Mouse (Mus musculus): ENCODE results near the gene Olfr142. TPM values are rescaled to one million over a fixed set of nuclear protein-coding genes. Genes with fewer than 3 reads are reported as not detected.
"Not testable (repeated sequence)": the region's sequence is repeated elsewhere in the genome, so short reads cannot be mapped to it uniquely, and the experiment has no call there.

Gene Olfr142
- not detected in 2 replicates for polyA plus RNA-seq (2015; fragmentation: Nextera tagmentation; extraction: Ambion mirVana)

GRCm38 (mm10) chr2:90257492-90257891, at the start of gene Olfr142:
Olfr142 (minus strand) TSS chr2:90257592.
- no peak within 1 kb of the TSS for H3K4me3 ChIP-seq
- H3K4me2 ChIP-seq, result no peak within 1 kb of the TSS
- no peaks in the 10 kb centered on the region for H3K9me3 ChIP-seq (replicated peaks)
- H3K4me1 ChIP-seq (replicated peaks), result no peaks in the 10 kb centered on the region
- H3K27ac ChIP-seq, result no peak within 1 kb of the TSS
- ATAC-seq (replicated peaks; ENCODE audit: insufficient number of reproducible peaks, insufficient read depth, low FRiP score, low read depth), result no peak
- no peak within 1 kb of the TSS for H3K9ac ChIP-seq
- H3K36me3 ChIP-seq, result no peaks in the 10 kb centered on the region
- no peaks in the 10 kb centered on the region for H3K27me3 ChIP-seq
- 83% methylated on average over 4 of the region's 4 CpGs for WGBS

GRCm38 (mm10) chr2:90292741-90293140, 35.3 kb upstream of the Olfr142 start, which contains the start of gene Olfr1272:
Olfr1272 (minus strand) TSS chr2:90292841.
- Histone ChIP-seq H3K9ac (no peak within 1 kb of the TSS), H3K27ac (no peak within 1 kb of the TSS), H3K36me3 (no peaks in the 10 kb centered on the region), H3K27me3 (no peaks in the 10 kb centered on the region), H3K4me2 (no peak within 1 kb of the TSS), H3K4me1 (replicated peaks) (no peaks in the 10 kb centered on the region), H3K9me3 (replicated peaks) (no peaks in the 10 kb centered on the region), H3K4me3 (no peak within 1 kb of the TSS)
- no peak for ATAC-seq (replicated peaks; ENCODE audit: insufficient number of reproducible peaks, insufficient read depth, low FRiP score, low read depth)
- WGBS, result 86% methylated on average over 6 of the region's 6 CpGs

- H3K27ac ChIP-seq, result no peak within 1 kb of the TSS
- H3K4me3 ChIP-seq, result no peak within 1 kb of the TSS
- no peaks in the 10 kb centered on the region for H3K27me3 ChIP-seq
- no peaks in the 10 kb centered on the region for H3K36me3 ChIP-seq
- H3K4me2 ChIP-seq, result no peak within 1 kb of the TSS
- H3K9me3 ChIP-seq (replicated peaks), result no peaks in the 10 kb centered on the region
- H3K4me1 ChIP-seq (replicated peaks), result no peaks in the 10 kb centered on the region
- WGBS, result 73% methylated on average over 2 of the region's 2 CpGs
- no peak for ATAC-seq (replicated peaks; ENCODE audit: insufficient number of reproducible peaks, insufficient read depth, low FRiP score, low read depth)
- H3K9ac ChIP-seq, result no peak within 1 kb of the TSS
These were observed 13.5 kb upstream of the Olfr142 start, which contains the start of gene Olfr1271 for GRCm38 (mm10) chr2:90270932-90271331. Olfr1271 (minus strand) TSS chr2:90271032.

GRCm38 (mm10) chr2:90224393-90224792, 33.0 kb downstream of the Olfr142 start, which contains the start of gene Olfr1506:
Olfr1506 (minus strand) TSS chr2:90224493.
- ATAC-seq (replicated peaks; ENCODE audit: insufficient number of reproducible peaks, insufficient read depth, low FRiP score, low read depth); H3K4me1 ChIP-seq (replicated peaks); H3K9ac ChIP-seq; H3K9me3 ChIP-seq (replicated peaks); H3K4me2 ChIP-seq; H3K27me3 ChIP-seq; H3K27ac ChIP-seq; H3K4me3 ChIP-seq; H3K36me3 ChIP-seq: not testable (repeated sequence)
- WGBS, result no CpG with 5 or more reads among the region's 6 CpGs

Other genes starting within 250 kb of the Olfr142 start
- gene Olfr1263, start 245.5 kb downstream of the Olfr142 start, polyA plus RNA-seq (2015; fragmentation: Nextera tagmentation; extraction: Ambion mirVana), result not detected in 2 replicates
- not detected in 2 replicates for gene Olfr1264, start 232.0 kb downstream of the Olfr142 start, polyA plus RNA-seq (2015; fragmentation: Nextera tagmentation; extraction: Ambion mirVana)
- gene Olfr1265, start 222.3 kb downstream of the Olfr142 start, polyA plus RNA-seq (2015; fragmentation: Nextera tagmentation; extraction: Ambion mirVana), result not detected in 2 replicates
- gene Olfr140, start 194.0 kb downstream of the Olfr142 start, polyA plus RNA-seq (2015; fragmentation: Nextera tagmentation; extraction: Ambion mirVana), result not detected in 2 replicates
- gene Olfr1269, start 136.2 kb downstream of the Olfr142 start, polyA plus RNA-seq (2015; fragmentation: Nextera tagmentation; extraction: Ambion mirVana), result not detected in 2 replicates
- not detected in 2 replicates for gene Olfr32, start 115.3 kb downstream of the Olfr142 start, polyA plus RNA-seq (2015; fragmentation: Nextera tagmentation; extraction: Ambion mirVana)
- not detected in 2 replicates for gene Olfr1270, start 104.5 kb downstream of the Olfr142 start, polyA plus RNA-seq (2015; fragmentation: Nextera tagmentation; extraction: Ambion mirVana)
- not detected in 2 replicates for gene Olfr1506, start 33.1 kb downstream of the Olfr142 start, polyA plus RNA-seq (2015; fragmentation: Nextera tagmentation; extraction: Ambion mirVana)
- not detected in 2 replicates for gene Olfr1271, start 13.4 kb upstream of the Olfr142 start, polyA plus RNA-seq (2015; fragmentation: Nextera tagmentation; extraction: Ambion mirVana)
- not detected in 2 replicates for gene Olfr1272, start 35.2 kb upstream of the Olfr142 start, polyA plus RNA-seq (2015; fragmentation: Nextera tagmentation; extraction: Ambion mirVana)
- 0.05 TPM in 1 of 2 replicates, not detected in the other for gene Gm13769, start 64.6 kb upstream of the Olfr142 start, polyA plus RNA-seq (2015; fragmentation: Nextera tagmentation; extraction: Ambion mirVana)
- gene Olfr1274-ps, start 141.1 kb upstream of the Olfr142 start, polyA plus RNA-seq (2015; fragmentation: Nextera tagmentation; extraction: Ambion mirVana), result not detected in 2 replicates

Data from heart, embryonic 15.5 days (tissue).